Mouse (Mus musculus): ENCODE data around the gene Rpl22l1. TPM values are rescaled to one million over a fixed set of nuclear protein-coding genes. Genes with fewer than 3 reads are reported as not detected.
"Not testable (repeated sequence)": the region's sequence is repeated elsewhere in the genome, so short reads cannot be mapped to it uniquely, and the experiment has no call there.

The Rpl22l1 gene
- polyA plus RNA-seq, 1 experiment, result 706 TPM

DNA sequence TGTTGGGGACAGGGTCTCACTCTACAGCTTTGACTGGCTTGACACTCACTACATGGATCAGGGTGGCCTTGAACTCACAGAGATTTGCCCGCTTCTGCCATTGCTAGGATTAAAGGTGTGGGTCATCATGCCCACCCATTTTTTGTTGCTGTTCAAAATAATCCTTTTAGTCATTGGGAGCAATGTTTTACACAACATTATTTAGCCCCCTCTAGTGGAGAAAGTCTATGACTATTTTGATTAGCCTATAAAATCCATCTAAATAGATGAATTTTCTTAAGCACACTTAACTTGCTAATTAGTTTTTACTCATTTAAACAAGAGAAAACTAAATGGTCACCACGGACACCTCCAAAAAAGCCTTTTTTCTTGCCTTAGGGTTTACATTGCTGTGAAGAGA is 22.4 kb downstream of the Rpl22l1 start:
- Histone ChIP-seq H3K27ac (ENCODE audit: insufficient read depth, low read length) (no peak overlapping the region), H3K4me1 (ENCODE audit: control insufficient read depth, insufficient read depth, low read length) (no peaks in the 10 kb centered on the region), H3K4me3 (ENCODE audit: insufficient read depth, low read length) (no peak overlapping the region)
- TF ChIP-seq CTCF (IDR thresholded peaks at IDR 0.05; ENCODE audit: borderline replicate concordance, insufficient read depth, low read length) (no peak), POLR2A (IDR thresholded peaks at IDR 0.05; ENCODE audit: low read depth, low read length) (no peak)

DNA sequence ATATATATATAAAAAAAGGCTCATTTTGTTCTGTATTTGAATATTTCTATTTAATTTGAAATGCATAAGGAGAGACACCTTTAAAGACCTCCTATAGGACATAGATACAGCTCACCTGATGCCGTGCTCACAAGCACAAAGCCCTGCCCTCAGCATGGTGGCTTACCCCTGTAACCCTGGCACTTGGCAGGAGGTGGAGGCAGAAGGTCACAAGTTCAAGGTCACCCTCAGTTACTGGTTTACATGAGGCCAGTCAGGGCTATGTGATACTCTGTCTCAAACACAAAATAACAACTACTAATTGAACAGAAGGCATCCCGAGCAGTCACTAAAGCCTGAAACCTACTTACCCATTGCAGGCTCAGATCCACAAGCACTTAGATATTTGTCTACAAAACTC is 24.2 kb downstream of the Rpl22l1 start:
- H3K4me3 ChIP-seq (ENCODE audit: insufficient read depth, low read length), result no peak overlapping the region
- no peaks in the 10 kb centered on the region for H3K4me1 ChIP-seq (ENCODE audit: control insufficient read depth, insufficient read depth, low read length)
- TF ChIP-seq POLR2A (IDR thresholded peaks at IDR 0.05; ENCODE audit: low read depth, low read length) (no peak), CTCF (IDR thresholded peaks at IDR 0.05; ENCODE audit: borderline replicate concordance, insufficient read depth, low read length) (no peak)
- no peak overlapping the region for H3K27ac ChIP-seq (ENCODE audit: insufficient read depth, low read length)

- H3K4me1 ChIP-seq (ENCODE audit: control insufficient read depth, insufficient read depth, low read length), result no peaks in the 10 kb centered on the region
- TF ChIP-seq POLR2A (IDR thresholded peaks at IDR 0.05; ENCODE audit: low read depth, low read length) (no peak), CTCF (IDR thresholded peaks at IDR 0.05; ENCODE audit: borderline replicate concordance, insufficient read depth, low read length) (no peak)
- no peak overlapping the region for H3K27ac ChIP-seq (ENCODE audit: insufficient read depth, low read length)
- no peak overlapping the region for H3K4me3 ChIP-seq (ENCODE audit: insufficient read depth, low read length)
Observed at GRCm38 (mm10) chr3:28836796-28837371, 31.6 kb downstream of the Rpl22l1 start.

- no peaks in the 10 kb centered on the region for H3K4me1 ChIP-seq (ENCODE audit: control insufficient read depth, insufficient read depth, low read length)
- H3K4me3 ChIP-seq (ENCODE audit: insufficient read depth, low read length), result no peak overlapping the region
- no peak for TF ChIP-seq CTCF (IDR thresholded peaks at IDR 0.05; ENCODE audit: borderline replicate concordance, insufficient read depth, low read length)
- no peak for TF ChIP-seq POLR2A (IDR thresholded peaks at IDR 0.05; ENCODE audit: low read depth, low read length)
- H3K27ac ChIP-seq (ENCODE audit: insufficient read depth, low read length), result no peak overlapping the region
Observed at GRCm38 (mm10) chr3:28841886-28842649, 36.8 kb downstream of the Rpl22l1 start.

DNA sequence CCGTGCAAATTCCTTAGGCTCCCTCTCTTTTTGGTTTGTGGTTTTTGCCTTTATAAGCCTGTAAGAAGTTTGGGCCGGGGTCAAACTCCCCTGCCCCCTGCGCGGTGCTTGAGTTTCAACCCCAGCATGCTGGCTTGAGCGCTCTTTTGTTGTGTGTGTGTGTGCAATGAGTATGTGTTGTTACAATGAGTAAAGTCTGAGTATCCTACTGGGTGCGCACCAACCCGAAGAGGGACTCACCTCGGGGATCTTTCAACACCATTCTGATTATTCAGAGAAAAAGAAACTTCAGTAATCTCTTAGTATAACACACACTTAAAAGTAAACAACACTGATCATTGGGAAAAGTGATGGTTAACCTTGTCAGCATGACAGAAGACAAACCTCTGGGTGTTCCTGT is 38.0 kb downstream of the Rpl22l1 start:
- no peaks in the 10 kb centered on the region for H3K4me1 ChIP-seq (ENCODE audit: control insufficient read depth, insufficient read depth, low read length)
- H3K27ac ChIP-seq (ENCODE audit: insufficient read depth, low read length), result no peak overlapping the region
- TF ChIP-seq POLR2A (IDR thresholded peaks at IDR 0.05; ENCODE audit: low read depth, low read length), result no peak
- TF ChIP-seq CTCF (IDR thresholded peaks at IDR 0.05; ENCODE audit: borderline replicate concordance, insufficient read depth, low read length), result no peak
- H3K4me3 ChIP-seq (ENCODE audit: insufficient read depth, low read length), result no peak overlapping the region

DNA sequence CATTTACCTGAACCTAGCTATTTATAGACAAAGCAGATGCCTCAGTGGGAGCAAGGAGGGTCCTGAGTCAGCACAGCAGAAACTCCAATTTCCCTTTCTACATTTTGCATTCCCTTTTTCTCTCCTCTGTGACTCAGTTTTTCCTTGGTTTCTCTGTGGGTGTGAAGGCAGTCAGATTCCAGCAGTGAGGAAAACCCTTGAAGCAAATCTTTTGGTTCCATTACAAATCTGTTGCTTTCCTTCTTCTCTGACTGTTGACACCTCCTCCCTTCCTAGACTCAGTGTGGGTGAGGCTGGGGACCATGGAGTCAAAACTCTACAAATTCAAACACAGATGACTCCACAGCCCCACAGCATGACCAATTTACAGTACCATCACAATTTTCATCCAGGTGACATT is 41.9 kb downstream of the Rpl22l1 start:
- no peak overlapping the region for H3K4me3 ChIP-seq (ENCODE audit: insufficient read depth, low read length)
- TF ChIP-seq POLR2A (IDR thresholded peaks at IDR 0.05; ENCODE audit: low read depth, low read length) (no peak), CTCF (IDR thresholded peaks at IDR 0.05; ENCODE audit: borderline replicate concordance, insufficient read depth, low read length) (no peak)
- no peaks in the 10 kb centered on the region for H3K4me1 ChIP-seq (ENCODE audit: control insufficient read depth, insufficient read depth, low read length)
- no peak overlapping the region for H3K27ac ChIP-seq (ENCODE audit: insufficient read depth, low read length)

DNA sequence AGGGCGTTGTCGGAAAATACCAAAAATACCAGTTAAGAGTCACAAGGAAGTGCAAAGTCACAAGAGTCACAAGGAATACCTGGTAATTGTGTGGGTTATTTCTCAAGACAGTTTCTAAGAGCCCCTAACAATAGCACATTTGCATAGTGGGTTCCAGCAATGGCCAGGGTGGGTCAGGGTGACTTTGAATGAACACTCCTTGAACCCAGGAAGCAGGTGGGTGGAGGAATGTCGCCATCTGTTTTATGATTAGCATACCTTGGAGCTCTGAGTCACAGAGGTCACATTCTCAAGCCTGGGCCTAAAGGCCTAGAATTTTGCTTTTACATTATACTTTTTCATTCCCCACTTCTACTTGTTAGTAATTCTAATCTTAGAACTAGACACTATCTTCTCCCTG is 46.9 kb downstream of the Rpl22l1 start:
- not testable (repeated sequence) for H3K27ac ChIP-seq (ENCODE audit: insufficient read depth, low read length)

More for the DNA sequence above, 46.9 kb downstream of the Rpl22l1 start:
- not testable (repeated sequence) for H3K4me1 ChIP-seq (ENCODE audit: control insufficient read depth, insufficient read depth, low read length); H3K4me3 ChIP-seq (ENCODE audit: insufficient read depth, low read length)

Other genes starting within 250 kb of the Rpl22l1 start
- gene Slc2a2, start 107.5 kb upstream of the Rpl22l1 start, polyA plus RNA-seq (2011; ENCODE audit: insufficient read length, low read depth, missing spikeins), result not detected in 2 replicates
- 11.6 and 12.5 TPM in 2 replicates for gene Eif5a2, start 24.2 kb upstream of the Rpl22l1 start, polyA plus RNA-seq (2011; ENCODE audit: insufficient read length, low read depth, missing spikeins)
- not detected in 2 replicates for gene Gm1527, start 87.2 kb downstream of the Rpl22l1 start, polyA plus RNA-seq (2011; ENCODE audit: insufficient read length, low read depth, missing spikeins)